Mouse (Mus musculus): ENCODE data around the gene Smim27. TPM values are rescaled to one million over a fixed set of nuclear protein-coding genes. Genes with fewer than 3 reads are reported as not detected.

Smim27 gene
- polyA plus RNA-seq, 1 experiment from 2014 or later = 28.6 TPM

DNA sequence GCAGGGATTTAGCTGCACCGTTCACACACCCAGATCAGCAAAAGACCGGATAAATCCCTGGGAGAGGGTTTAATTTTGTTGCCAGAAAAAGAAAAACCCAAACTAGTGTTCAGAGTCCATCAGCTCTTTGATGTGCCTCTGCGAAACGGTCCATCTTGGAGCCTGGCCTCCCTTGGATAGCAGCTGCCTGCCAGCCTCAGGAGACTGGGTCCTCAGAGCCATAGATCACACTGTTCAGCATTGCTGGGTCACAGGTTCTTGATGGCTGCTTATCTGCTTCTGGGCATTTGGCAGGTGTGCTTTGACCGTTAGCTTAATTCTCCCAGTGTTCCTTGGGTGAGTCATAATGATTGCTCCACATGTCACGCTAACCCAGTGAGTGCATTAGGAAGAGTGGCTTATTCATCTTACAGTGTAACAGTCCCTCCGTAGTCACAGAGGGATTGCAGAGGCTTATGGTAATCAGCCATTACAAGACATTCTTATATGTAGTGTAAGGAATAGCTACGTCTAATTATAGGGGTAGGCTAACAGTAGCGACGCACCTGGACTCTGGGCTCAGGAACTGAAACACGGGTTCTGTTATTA, 41.5 kb downstream of the Smim27 start:
- H3K27me3 ChIP-seq (ENCODE audit: control insufficient read depth, insufficient read depth, low read length) = no peaks in the 10 kb centered on the region
- H3K9ac ChIP-seq (ENCODE audit: low read depth, low read length) = no peak overlapping the region
- H3K9me3 ChIP-seq (ENCODE audit: control insufficient read depth, low read length) = no peaks in the 10 kb centered on the region
- H3K27ac ChIP-seq (ENCODE audit: low read depth, low read length) = no peak overlapping the region
- no peak overlapping the region for H3K4me3 ChIP-seq (ENCODE audit: low read length)
- no peaks in the 10 kb centered on the region for H3K36me3 ChIP-seq (ENCODE audit: control insufficient read depth, insufficient read depth, low read length)
- 81% methylated on average over 11 of the region's 11 CpGs for WGBS
- no peaks in the 10 kb centered on the region for H3K4me1 ChIP-seq (ENCODE audit: control insufficient read depth, insufficient read depth, low read length)
- no peak for ATAC-seq (ENCODE audit: low FRiP score, low TSS enrichment)
- H3K4me2 ChIP-seq (replicated peaks; ENCODE audit: low read depth, low read length) = no peak overlapping the region

DNA sequence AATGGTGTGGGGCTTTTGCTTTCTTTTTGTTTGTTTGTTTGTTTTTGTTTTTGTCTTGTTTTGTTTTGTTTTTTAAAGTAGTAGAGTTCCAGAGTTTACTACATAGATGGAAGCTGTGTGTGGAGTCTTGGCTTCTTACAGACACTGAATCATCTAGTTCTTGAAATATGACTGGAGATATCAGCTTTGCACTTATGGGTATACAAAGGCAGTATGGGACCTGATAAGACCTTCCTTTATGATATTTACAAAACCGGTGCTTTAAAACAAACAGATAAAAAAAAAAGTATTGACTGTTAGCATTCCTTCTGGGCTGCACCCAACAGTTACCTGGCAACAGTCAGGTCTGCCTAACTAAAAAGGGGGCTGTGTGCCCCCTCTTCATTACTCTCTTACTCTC, 42.8 kb downstream of the Smim27 start:
- no peak for ATAC-seq (ENCODE audit: low FRiP score, low TSS enrichment)
- no peak overlapping the region for H3K4me2 ChIP-seq (replicated peaks; ENCODE audit: low read depth, low read length)
- no peak overlapping the region for H3K4me3 ChIP-seq (ENCODE audit: low read length)
- H3K4me1 ChIP-seq (ENCODE audit: control insufficient read depth, insufficient read depth, low read length) = no peaks in the 10 kb centered on the region
- H3K27ac ChIP-seq (ENCODE audit: low read depth, low read length) = no peak overlapping the region
- no peaks in the 10 kb centered on the region for H3K9me3 ChIP-seq (ENCODE audit: control insufficient read depth, low read length)
- WGBS = 84% methylated on average over 1 of the region's 1 CpGs
- H3K27me3 ChIP-seq (ENCODE audit: control insufficient read depth, insufficient read depth, low read length) = no peaks in the 10 kb centered on the region
- no peak overlapping the region for H3K9ac ChIP-seq (ENCODE audit: low read depth, low read length)
- H3K36me3 ChIP-seq (ENCODE audit: control insufficient read depth, insufficient read depth, low read length) = no peaks in the 10 kb centered on the region

DNA sequence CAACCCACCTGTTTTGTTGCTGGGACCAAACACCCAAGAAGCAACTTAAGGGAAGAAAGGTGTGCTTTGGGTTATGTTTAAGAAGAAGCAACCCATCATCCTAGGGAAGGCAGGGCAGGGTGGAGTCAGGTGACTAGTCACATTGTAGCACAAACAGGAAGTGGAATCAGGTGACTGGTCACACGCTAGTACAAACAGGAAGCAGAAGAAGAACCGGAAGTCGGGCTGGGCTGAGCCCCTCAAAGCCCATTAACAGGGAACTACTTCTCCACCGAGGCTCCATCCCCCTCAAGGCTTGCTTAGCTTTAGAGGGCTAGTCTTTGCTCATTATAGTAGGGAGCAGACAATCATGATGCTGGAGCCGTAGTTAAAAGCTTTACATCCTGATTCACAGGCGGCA, 43.6 kb downstream of the Smim27 start:
- H3K4me3 ChIP-seq (ENCODE audit: low read length) = no peak overlapping the region
- H3K9ac ChIP-seq (ENCODE audit: low read depth, low read length) = no peak overlapping the region
- H3K4me1 ChIP-seq (ENCODE audit: control insufficient read depth, insufficient read depth, low read length) = no peaks in the 10 kb centered on the region
- 74% methylated on average over 6 of the region's 6 CpGs for WGBS
- ATAC-seq (ENCODE audit: low FRiP score, low TSS enrichment) = no peak
- no peak overlapping the region for H3K27ac ChIP-seq (ENCODE audit: low read depth, low read length)
- no peaks in the 10 kb centered on the region for H3K27me3 ChIP-seq (ENCODE audit: control insufficient read depth, insufficient read depth, low read length)
- H3K36me3 ChIP-seq (ENCODE audit: control insufficient read depth, insufficient read depth, low read length) = no peaks in the 10 kb centered on the region
- no peak overlapping the region for H3K4me2 ChIP-seq (replicated peaks; ENCODE audit: low read depth, low read length)
- no peaks in the 10 kb centered on the region for H3K9me3 ChIP-seq (ENCODE audit: control insufficient read depth, low read length)

DNA sequence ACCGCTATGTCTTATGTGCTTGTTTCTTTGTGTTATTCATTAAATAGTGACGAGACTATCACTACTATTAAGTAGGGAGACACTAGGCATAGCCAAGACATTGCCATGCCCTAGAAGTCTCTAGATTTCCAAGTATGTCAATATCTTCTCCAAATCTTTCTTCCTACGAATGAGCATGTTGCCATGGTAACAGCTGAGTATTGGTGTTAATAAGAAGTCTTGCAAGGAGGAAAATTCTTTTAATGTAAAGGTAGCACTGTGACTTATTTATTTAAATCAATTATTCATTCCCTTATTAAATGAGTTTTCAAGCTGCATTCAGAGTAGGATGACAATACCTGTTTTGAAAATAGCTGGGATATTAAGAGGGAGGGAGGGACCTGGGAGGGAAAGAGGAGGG, 48.0 kb downstream of the Smim27 start:
- H3K4me2 ChIP-seq (replicated peaks; ENCODE audit: low read depth, low read length) = no peak overlapping the region
- 83% methylated on average over 3 of the region's 3 CpGs for WGBS
- no peaks in the 10 kb centered on the region for H3K27me3 ChIP-seq (ENCODE audit: control insufficient read depth, insufficient read depth, low read length)
- H3K4me1 ChIP-seq (ENCODE audit: control insufficient read depth, insufficient read depth, low read length) = no peaks in the 10 kb centered on the region
- H3K9ac ChIP-seq (ENCODE audit: low read depth, low read length) = no peak overlapping the region
- no peak overlapping the region for H3K27ac ChIP-seq (ENCODE audit: low read depth, low read length)
- ATAC-seq (ENCODE audit: low FRiP score, low TSS enrichment) = no peak
- H3K9me3 ChIP-seq (ENCODE audit: control insufficient read depth, low read length) = no peaks in the 10 kb centered on the region
- H3K36me3 ChIP-seq (ENCODE audit: control insufficient read depth, insufficient read depth, low read length) = no peaks in the 10 kb centered on the region
- H3K4me3 ChIP-seq (ENCODE audit: low read length) = no peak overlapping the region

Other genes starting within 250 kb of the Smim27 start
- gene Aco1, start 126.5 kb upstream of the Smim27 start, polyA plus RNA-seq (2014; fragmentation: Nextera tagmentation; extraction: Ambion mirVana) = 32.6 and 72.8 TPM in 2 replicates
- gene Ddx58, start 29.8 kb upstream of the Smim27 start, polyA plus RNA-seq (2014; fragmentation: Nextera tagmentation; extraction: Ambion mirVana) = 10.2 and 12.2 TPM in 2 replicates
- 32.9 and 57.7 TPM in 2 replicates for gene Topors, start 271 bp downstream of the Smim27 start, polyA plus RNA-seq (2014; fragmentation: Nextera tagmentation; extraction: Ambion mirVana)
- 316 and 388 TPM in 2 replicates for gene Ndufb6, start 9.8 kb downstream of the Smim27 start, polyA plus RNA-seq (2014; fragmentation: Nextera tagmentation; extraction: Ambion mirVana)
- gene Tmem215, start 202.6 kb downstream of the Smim27 start, polyA plus RNA-seq (2014; fragmentation: Nextera tagmentation; extraction: Ambion mirVana) = 0.32 and 0.43 TPM in 2 replicates

All from kidney, embryonic 14.5 days (tissue).